Mouse (Mus musculus) hindbrain, embryonic 16.5 days (tissue): ENCODE results near the gene Cops3. TPM values are rescaled to one million over a fixed set of nuclear protein-coding genes. Genes with fewer than 3 reads are reported as not detected.
A peak's percentile ranks its signal among the peaks of the same experiment; 100 is the strongest.
"Not testable (repeated sequence)": the region's sequence is repeated elsewhere in the genome, so short reads cannot be mapped to it uniquely, and the experiment has no call there.

Source experiments
- ATAC-seq: fragments of 200-750 bp; cut with Nextera tagmentation; 2 replicates; pipeline ENCODE4 v1.8.0; 2017; ENCODE audit warnings: moderate TSS enrichment, moderate library complexity
- H3K27ac ChIP-seq: fragments of 300-500 bp; sonication (generic); 2 replicates; pipeline ENCODE4 v1.5.1; 2014; ENCODE audit warnings: low read depth, mild to moderate bottlenecking, control low read depth, low read length, moderate library complexity
- H3K27me3 ChIP-seq: fragments of 300-500 bp; sonication (generic); replicated peaks from 2 replicates; pipeline ENCODE4 v1.6.1; 2014; ENCODE audit warnings: low read length; ENCODE audit not compliant: control insufficient read depth, insufficient read depth
- H3K36me3 ChIP-seq: fragments of 300-500 bp; sonication (generic); 2 replicates; pipeline ENCODE4 v1.6.1; 2014; ENCODE audit warnings: mild to moderate bottlenecking, low read length, moderate library complexity, mixed read lengths; ENCODE audit not compliant: control insufficient read depth, insufficient read depth
- H3K4me1 ChIP-seq: fragments of 300-500 bp; sonication (generic); 2 replicates; pipeline ENCODE4 v1.6.1; 2014; ENCODE audit warnings: low read depth, low read length; ENCODE audit not compliant: control insufficient read depth, insufficient read depth
- H3K4me2 ChIP-seq: fragments of 300-500 bp; sonication (generic); 2 replicates; pipeline ENCODE4 v1.6.1; 2014; ENCODE audit warnings: mild to moderate bottlenecking, low read length, control low read depth, moderate library complexity
- H3K4me3 ChIP-seq: fragments of 300-500 bp; sonication (generic); 2 replicates; pipeline ENCODE4 v1.5.1; 2014; ENCODE audit warnings: mild to moderate bottlenecking, low read length, control low read depth, moderate library complexity
- H3K9ac ChIP-seq: fragments of 300-500 bp; sonication (generic); 2 replicates; pipeline ENCODE4 v1.6.1; 2014; ENCODE audit warnings: low read depth, mild to moderate bottlenecking, control low read depth, low read length, moderate library complexity
- H3K9me3 ChIP-seq: fragments of 300-500 bp; sonication (generic); 2 replicates; pipeline ENCODE4 v1.6.1; 2014; ENCODE audit warnings: mild to moderate bottlenecking, low read length, moderate library complexity; ENCODE audit not compliant: control insufficient read depth
- WGBS: fragments of 180-500 bp; shearing (Covaris S2); extraction: QIAGEN DNeasy Blood & Tissue Kit; methylation state at CpG from one replicate; pipeline ENCODE4 v1.1.7; 2014; 5-methylcytosine and 5-hydroxymethylcytosine counted together
- polyA plus RNA-seq: library from polyadenylated mRNA; unstranded; fragments of >200 nt; fragmentation: Nextera tagmentation; extraction: Ambion mirVana; gene quantifications from 2 replicates; pipeline ENCODE4 v1.2.1, GENCODE M21; 2015

Cops3 gene
- polyA plus RNA-seq, 1 experiment from 2014 or later: 178 TPM

- ATAC-seq: peak; percentile 95
- no peaks in the 10 kb centered on the region for H3K27me3 ChIP-seq
- peaks cover 11% of the 10 kb centered on the region for H3K4me1 ChIP-seq
- H3K4me2 ChIP-seq: peak overlapping the region; percentile 72
- under 1% methylated on average over 58 of the region's 69 CpGs for WGBS
- peak overlapping the region; percentile 95 for H3K9ac ChIP-seq
- H3K27ac ChIP-seq: peak overlapping the region; percentile 92
- no peaks in the 10 kb centered on the region for H3K9me3 ChIP-seq
- H3K36me3 ChIP-seq: no peaks in the 10 kb centered on the region
- H3K4me3 ChIP-seq: peak overlapping the region; percentile 87
Measured at GRCm38 (mm10) chr11:59847891-59848884, 8.6 kb upstream of the Cops3 start.

- H3K27ac ChIP-seq: no peak overlapping the region
- no peak for ATAC-seq
Measured at GRCm38 (mm10) chr11:59847131-59847530, 7.5 kb upstream of the Cops3 start.

GRCm38 (mm10) chr11:59846311-59846710, 6.7 kb upstream of the Cops3 start:
- Histone ChIP-seq H3K4me2 (no peak overlapping the region), H3K4me3 (no peak overlapping the region), H3K9ac (no peak overlapping the region), H3K36me3 (no peaks in the 10 kb centered on the region; the same call in 1 of the 2 replicates), H3K9me3 (no peaks in the 10 kb centered on the region), H3K27me3 (no peaks in the 10 kb centered on the region), H3K27ac (no peak overlapping the region), H3K4me1 (peaks cover 11% of the 10 kb centered on the region)
- 95% methylated on average over 11 of the region's 11 CpGs for WGBS
- no peak for ATAC-seq

More at GRCm38 (mm10) chr11:59847131-59847530, 7.5 kb upstream of the Cops3 start:
- Histone ChIP-seq H3K4me2 (peak overlapping the region; percentile 72; the same call in 1 of the 2 replicates), H3K27me3 (no peaks in the 10 kb centered on the region), H3K9ac (no peak overlapping the region), H3K9me3 (no peaks in the 10 kb centered on the region), H3K4me1 (peaks cover 11% of the 10 kb centered on the region), H3K36me3 (no peaks in the 10 kb centered on the region; the same call in 1 of the 2 replicates), H3K4me3 (no peak overlapping the region)
- WGBS: 7% methylated on average over 2 of the region's 2 CpGs

GRCm38 (mm10) chr11:59839008-59839458, 605 bp downstream of the Cops3 start, which contains the start of gene Nt5m:
Gene Nt5m, plus strand, starts transcription at chr11:59839447.
- Histone ChIP-seq H3K27ac (peak within 1 kb of the TSS; percentile 92), H3K9ac (peak within 1 kb of the TSS; percentile 78), H3K9me3 (no peaks in the 10 kb centered on the region), H3K4me3 (peak within 1 kb of the TSS; percentile 61), H3K4me1 (peaks cover 17% of the 10 kb centered on the region), H3K27me3 (no peaks in the 10 kb centered on the region), H3K36me3 (peaks cover 11% of the 10 kb centered on the region), H3K4me2 (peak within 1 kb of the TSS; percentile 71)
- 0% methylated on average over 24 of the region's 24 CpGs for WGBS
- peak; percentile 97 for ATAC-seq

- peaks cover 17% of the 10 kb centered on the region for H3K4me1 ChIP-seq
- 66% methylated on average over 4 of the region's 4 CpGs for WGBS
Measured at GRCm38 (mm10) chr11:59838426-59838825, 1.2 kb downstream of the Cops3 start.

GRCm38 (mm10) chr11:59837789-59838188, 1.8 kb downstream of the Cops3 start:
- H3K36me3 ChIP-seq: peaks cover 11% of the 10 kb centered on the region
- not testable (repeated sequence) for H3K4me3 ChIP-seq, H3K27me3 ChIP-seq, H3K9ac ChIP-seq, H3K27ac ChIP-seq, ATAC-seq, H3K9me3 ChIP-seq
- H3K4me2 ChIP-seq: peak overlapping the region; percentile 71; the same call in 1 of the 2 replicates
- WGBS: no CpG with 5 or more reads among the region's 1 CpGs
- peaks cover 17% of the 10 kb centered on the region for H3K4me1 ChIP-seq

More at GRCm38 (mm10) chr11:59838426-59838825, 1.2 kb downstream of the Cops3 start:
- peaks cover 11% of the 10 kb centered on the region for H3K36me3 ChIP-seq
- H3K4me2 ChIP-seq: peak overlapping the region; percentile 71
- peak overlapping the region; percentile 61 for H3K4me3 ChIP-seq
- H3K9ac ChIP-seq: peak overlapping the region; percentile 78
- H3K9me3 ChIP-seq: no peaks in the 10 kb centered on the region
- ATAC-seq: no peak
- H3K27me3 ChIP-seq: no peaks in the 10 kb centered on the region
- H3K27ac ChIP-seq: peak overlapping the region; percentile 92

GRCm38 (mm10) chr11:59821625-59822024, 18.0 kb downstream of the Cops3 start:
- ATAC-seq: no peak
- Histone ChIP-seq H3K27me3 (no peaks in the 10 kb centered on the region), H3K36me3 (peaks cover 74% of the 10 kb centered on the region), H3K9me3 (no peaks in the 10 kb centered on the region), H3K4me1 (no peaks in the 10 kb centered on the region), H3K9ac (no peak overlapping the region), H3K4me3 (no peak overlapping the region), H3K4me2 (no peak overlapping the region), H3K27ac (no peak overlapping the region)
- 91% methylated on average over 3 of the region's 3 CpGs for WGBS

- peaks cover 55% of the 10 kb centered on the region for H3K36me3 ChIP-seq
- no peak for ATAC-seq
Measured at GRCm38 (mm10) chr11:59817916-59818315, 21.7 kb downstream of the Cops3 start.

GRCm38 (mm10) chr11:59815482-59816065, 24.1 kb downstream of the Cops3 start:
- Histone ChIP-seq H3K27me3 (no peaks in the 10 kb centered on the region), H3K9ac (no peak overlapping the region), H3K9me3 (no peaks in the 10 kb centered on the region), H3K4me1 (no peaks in the 10 kb centered on the region), H3K36me3 (peaks cover 43% of the 10 kb centered on the region), H3K4me3 (no peak overlapping the region), H3K27ac (no peak overlapping the region), H3K4me2 (no peak overlapping the region)
- no peak for ATAC-seq
- WGBS: 88% methylated on average over 6 of the region's 6 CpGs

More at GRCm38 (mm10) chr11:59817916-59818315, 21.7 kb downstream of the Cops3 start:
- Histone ChIP-seq H3K27me3 (no peaks in the 10 kb centered on the region), H3K9me3 (no peaks in the 10 kb centered on the region), H3K27ac (no peak overlapping the region), H3K9ac (no peak overlapping the region), H3K4me2 (no peak overlapping the region), H3K4me3 (no peak overlapping the region), H3K4me1 (no peaks in the 10 kb centered on the region)
- WGBS: 100% methylated on average over 3 of the region's 3 CpGs
